Mouse (Mus musculus) cerebellum, postnatal 14 days (tissue): Measurements from ENCODE around the gene Krt36.

Experiments used
- DNase-seq, 2 experiments: peaks; one replicate each; pipeline ENCODE4 v3.0.0; 2021; ENCODE audit warnings: mixed read lengths in 2 of 2

The Krt36 gene

DNA sequence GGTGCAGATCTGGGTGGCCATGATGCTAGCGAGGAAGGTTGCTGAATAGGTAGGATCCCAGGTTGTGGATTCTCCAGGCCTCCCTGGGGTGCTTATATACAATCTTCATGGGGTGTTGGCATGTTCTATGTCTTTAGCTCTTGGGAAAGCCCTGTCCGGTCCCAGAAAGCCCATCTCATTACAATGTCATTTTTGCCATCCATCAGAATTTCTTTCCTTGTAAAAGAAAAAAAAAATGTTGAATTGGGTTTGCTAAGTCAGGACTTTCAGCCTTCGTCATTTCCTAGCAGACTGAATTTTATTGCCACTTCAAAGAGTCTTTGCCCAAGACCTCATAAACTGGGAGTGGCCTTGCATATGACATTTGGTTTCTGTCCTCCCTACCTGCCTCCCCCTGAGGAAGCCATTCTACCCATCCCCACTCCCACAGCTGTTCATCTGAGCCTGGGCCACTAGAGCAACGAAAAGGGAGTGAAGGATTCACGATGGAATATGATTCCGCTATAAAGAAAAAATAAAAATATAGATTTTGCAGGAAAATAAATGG, at the start of gene Krt36:
Gene Krt36, minus strand, starts transcription at position 51 of the 547 bp plus-strand sequence.
- DNase-seq: no peak

DNA sequence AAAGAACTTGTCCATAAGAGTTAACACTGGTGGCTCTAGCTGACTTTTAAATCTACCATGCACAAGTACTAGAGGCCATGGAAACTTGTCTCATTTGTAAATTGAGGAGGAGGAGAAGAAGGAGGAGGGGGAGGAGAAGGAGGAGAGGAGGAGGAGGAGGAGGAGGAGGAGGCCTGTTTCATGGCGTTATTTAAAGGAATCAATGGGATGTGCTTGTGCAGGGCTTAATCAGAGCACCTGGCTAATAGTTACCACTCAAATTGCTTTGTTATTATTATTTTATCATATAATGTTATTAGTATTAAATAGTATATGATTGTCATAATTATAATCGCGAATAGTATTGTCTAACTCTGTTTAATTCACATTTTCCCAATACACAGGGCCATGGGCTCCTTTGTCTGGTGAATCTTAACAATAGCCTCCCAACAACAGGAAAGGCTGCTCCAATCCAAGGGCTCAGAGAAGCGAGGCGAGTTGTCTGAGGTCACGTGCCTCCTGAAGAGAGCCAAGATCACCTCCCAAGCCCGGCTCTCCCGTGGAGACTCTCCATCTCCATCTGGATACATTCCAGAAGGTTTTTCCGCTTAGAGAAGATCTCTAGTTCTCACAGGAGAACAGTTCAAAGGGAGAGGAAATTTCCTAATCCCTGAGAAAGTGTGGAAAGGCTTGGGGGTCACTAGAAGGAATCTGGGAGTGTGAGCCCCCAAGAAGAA, 43.3 kb upstream of the Krt36 start, which contains the start of gene Krt19:
Gene Krt19, minus strand, starts transcription at position 51 of the 716 bp plus-strand sequence.
- DNase-seq: peak; percentile 37 to 44

DNA sequence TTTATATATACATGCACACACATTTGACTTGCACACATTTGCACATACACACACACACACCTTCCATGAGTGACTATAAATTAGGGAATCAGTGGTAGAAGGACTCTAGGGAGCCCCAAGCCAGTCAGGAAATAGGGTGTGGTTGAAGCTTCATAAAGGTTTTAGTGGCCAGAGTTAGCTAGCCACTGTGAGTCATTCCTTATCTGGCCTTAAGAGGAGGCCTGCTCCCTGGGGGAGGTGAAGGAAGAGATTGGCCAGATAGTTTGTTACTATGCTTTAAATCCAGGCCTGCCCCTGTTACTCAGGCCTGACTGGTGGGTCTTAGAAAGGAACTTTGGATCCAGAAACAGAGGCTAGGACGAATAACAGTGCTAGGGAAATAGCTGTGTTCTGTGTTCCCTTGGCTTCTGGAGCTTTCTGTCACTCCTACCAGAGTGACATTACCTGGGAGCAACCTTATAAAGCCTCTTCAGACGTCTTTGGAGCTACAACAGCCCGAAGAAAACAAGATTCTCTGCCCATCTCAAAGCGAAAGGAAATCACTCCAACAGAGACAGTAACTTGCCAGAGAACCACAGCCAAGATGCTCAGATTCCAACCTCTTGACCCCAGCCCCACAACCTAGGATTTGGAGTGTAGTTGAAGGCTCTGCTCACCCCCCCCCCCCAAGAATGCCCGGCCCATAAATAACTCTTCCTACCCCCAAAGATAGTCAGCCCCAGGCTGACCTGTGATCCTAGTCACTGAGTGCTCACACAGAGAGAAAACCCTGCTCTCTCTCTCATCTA, 42.3 kb upstream of the Krt36 start:
- no peak for DNase-seq

DNA sequence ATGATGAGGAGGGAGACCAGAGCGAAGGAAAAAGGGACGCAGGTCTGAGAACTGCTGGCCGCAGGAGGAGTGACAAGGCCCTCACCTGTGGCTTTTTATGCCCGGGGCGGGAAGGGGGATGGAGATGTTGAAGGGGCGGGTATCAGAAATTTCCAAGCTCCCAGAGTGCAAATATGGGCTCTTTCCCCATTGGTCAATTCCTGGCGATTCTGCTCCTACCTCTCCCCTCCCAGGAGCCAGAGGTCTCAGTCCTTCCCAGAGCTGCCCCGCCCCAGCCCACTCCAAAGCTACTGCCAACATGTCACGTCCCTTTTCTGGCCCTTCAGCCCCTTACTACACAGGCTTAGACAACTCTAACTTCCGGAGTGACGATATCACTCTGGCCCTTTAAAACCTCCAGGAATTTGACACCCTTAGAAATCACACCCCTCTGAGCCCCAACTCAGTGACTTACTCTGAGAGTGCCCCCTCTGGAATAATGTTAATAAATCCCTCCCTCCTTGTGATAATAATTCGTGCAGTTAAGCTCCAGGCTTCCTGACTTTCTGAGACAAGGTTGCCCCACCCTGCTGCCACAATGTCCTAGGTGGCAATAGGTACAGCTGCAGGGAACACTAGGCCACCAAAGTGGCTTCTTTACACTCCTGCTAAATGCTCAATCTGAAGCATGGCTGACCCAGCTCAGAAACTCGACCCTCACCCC, 40.6 kb upstream of the Krt36 start:
- DNase-seq: no peak

DNA sequence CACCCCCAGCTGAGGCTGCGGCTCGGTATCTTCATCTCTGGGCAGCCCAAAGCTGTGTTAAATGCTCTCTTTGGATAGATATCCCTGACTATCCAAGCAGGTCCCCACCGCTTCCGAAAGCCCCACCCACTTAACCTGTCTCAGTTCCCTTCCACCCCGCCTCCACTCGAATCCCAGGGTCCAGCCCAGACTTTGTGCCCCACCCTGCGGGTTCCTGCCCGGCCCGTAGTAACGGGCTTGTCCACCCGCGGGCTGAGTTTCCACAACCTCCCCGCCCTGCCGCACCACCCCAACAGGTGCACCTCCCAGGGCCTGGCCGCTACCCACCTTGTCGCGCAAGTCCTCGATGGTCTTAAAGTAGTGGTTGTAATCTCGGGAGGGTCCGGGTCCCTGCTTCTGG, 39.7 kb upstream of the Krt36 start:
- no peak for DNase-seq

DNA sequence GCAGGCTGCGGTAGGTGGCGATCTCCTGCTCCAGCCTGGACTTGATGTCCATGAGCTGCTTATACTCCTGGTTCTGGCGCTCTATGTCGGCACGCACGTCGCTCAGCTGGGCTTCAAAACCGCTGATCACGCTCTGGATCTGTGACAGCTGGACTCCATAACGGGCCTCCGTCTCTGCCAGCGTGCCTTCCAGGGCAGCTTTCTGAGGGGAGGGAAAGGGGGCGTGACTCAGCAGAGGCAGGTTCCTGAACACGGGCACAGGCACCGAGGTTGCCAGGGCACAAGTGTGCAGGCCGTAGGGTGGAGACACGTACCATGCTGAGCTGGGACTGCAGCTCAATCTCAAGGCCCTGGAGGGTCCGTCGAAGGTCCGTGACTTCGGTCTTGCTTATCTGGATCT, 35.5 kb upstream of the Krt36 start:
- no peak for DNase-seq

DNA sequence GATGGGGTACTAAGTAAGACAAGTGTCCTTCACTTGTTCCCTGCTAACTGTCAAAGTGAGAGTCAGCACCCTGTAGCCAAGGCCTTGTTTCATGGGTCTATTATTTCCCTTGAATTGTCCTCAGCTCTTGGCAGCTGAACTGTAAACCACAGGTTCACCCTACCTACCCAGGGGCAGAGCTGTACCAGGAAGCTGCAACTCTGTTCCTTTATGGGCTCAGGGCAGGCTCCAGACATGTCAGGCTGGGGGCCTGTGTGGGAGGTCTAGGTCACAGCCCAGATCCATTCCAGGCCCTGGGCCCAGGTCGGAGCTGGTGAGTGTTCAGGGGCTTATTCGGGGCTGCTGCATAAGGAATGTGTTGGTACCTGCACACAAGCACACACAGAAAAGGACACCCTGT, 34.0 kb upstream of the Krt36 start:
- no peak for DNase-seq

DNA sequence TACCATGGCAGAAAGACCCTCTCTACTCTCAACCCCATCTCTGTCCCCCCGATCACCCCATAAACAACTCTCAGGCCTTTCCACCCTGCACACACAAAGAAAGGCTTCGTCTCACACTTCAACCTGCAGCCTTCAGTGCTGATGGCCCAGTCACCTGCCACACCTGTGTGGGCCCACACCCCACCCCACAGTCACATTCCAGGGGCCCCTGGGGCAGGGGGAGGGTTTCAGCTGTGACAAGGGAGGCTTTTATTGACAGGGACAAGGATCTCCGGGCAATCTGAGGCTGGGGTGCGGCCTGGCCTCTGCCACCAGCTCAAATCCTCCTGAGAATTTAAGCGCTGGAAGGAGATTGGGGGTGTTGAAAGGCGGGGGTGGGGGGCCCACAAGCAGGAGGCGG, 33.4 kb upstream of the Krt36 start:
- DNase-seq: no peak

DNA sequence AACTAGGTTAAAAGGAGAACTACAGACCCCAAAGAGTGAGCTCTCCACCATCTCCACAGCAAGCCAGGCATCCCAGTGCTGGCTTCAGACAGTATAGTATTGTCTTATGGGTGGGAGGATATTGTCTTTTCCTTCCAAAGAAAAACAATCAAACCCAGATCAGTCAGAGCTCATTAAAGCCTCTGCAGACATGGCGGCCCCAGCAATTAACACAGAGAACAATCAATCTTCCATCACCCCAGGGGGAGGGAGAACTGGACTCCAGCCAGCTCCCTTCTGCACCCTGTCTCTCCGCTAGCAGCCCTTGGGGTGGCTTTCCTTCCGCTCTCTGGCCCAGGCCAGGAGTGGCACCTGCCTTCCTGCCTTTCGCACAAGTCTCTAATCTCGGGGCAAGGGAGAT, 32.3 kb upstream of the Krt36 start:
- DNase-seq: no peak

DNA sequence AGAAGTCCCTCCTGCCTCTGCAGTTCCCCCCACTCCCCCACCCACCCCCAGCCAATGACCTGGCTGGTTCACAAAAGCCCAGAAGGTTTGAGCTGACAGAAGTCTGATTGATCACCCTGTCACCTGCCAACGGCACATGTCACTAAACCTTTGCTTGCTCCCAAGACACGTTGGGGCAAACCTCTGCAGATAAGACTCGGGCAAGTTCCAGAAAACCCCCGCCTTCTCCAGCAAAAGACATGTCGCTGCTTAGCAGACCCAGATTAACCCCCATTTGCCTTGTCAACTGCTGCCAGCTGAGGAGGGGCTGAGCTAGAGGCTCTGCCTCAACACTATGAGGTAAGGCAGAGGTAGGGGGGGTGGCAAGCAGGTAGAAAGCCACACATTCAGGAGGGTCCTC, 31.1 kb upstream of the Krt36 start:
- no peak for DNase-seq

DNA sequence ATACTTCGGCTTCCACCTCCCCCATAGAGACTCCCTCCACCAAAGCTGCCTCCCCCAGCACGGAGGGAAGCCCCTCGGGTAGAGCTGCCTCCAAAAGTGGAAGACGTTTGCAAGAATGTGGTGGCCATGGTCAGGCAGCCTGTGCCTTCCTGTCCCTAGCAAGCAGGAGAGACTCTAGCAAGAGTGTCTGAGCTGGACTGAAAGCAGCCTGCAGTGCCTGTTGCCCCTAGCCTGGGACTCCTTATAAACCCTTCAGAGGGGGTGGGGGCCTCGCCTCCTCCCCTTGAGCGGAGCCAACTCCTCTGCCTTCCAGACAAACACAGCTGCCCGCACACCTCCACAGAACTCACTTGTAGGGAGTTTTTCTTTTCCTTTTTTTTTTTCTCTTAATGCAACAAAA, 30.3 kb upstream of the Krt36 start, which contains the start of gene Krt15:
Gene Krt15, minus strand, starts transcription at position 198 of the 400 bp plus-strand sequence.
- DNase-seq: no peak

DNA sequence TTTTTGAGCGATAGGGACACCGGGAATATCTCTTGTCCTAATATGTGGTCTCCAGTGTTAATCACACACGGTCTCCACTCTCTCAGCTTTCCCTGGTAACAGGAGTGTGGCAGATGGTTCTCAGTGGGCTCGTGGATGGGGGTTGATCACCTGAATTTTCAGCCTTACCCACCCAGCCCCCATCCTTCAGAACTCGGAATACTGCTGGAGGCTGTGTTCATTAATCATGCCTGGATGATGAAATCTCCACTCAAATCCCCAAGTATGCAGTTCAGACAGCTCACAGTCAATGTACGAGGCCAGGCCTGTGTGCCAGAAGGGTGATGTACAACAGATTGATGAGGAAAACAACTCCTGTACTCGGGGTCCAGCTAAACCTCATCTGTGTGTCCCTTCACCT, 19.5 kb upstream of the Krt36 start:
- DNase-seq: peak; percentile 36 to 44

DNA sequence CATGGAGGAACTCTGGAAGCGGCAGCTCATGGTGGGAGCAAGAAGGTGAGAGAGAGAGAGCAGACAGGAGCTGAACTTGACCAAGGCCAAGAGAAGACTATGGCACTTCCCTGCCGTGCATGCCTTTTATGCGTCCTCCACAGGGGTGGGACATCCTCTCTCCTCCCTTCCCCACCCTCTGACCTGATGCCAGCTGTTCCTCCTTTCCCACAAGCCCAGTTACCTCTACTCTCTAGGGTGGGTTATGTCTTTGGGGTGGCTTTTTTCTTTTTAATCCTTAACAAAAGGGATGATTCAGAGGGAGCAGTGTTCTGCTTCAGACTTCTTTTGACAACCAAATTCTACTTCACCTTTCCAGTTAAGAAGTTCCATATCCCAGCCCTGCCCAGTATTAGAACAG, 16.0 kb upstream of the Krt36 start, which contains the start of gene Krt13:
Gene Krt13, minus strand, starts transcription at position 101 of the 400 bp plus-strand sequence.
- no peak for DNase-seq

DNA sequence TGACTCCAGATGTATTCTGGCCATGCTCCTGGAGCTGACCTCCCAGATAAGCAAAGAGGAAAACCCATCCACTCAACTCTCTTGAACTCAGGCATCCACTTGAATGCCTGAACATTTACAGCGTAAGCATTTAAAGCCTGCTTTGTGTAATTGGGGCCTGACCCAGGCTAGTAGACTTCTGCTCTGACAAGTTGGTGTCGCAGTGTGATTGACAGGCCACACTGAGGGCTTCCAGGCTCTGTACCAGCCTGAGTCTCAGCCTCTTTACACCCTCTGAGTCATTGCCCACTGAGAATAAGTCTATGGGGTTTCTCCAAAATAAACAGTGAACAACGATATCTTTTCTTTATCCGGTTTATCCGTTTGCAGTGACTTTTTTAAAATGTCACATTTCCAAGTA, 14.9 kb upstream of the Krt36 start:
- DNase-seq: no peak

DNA sequence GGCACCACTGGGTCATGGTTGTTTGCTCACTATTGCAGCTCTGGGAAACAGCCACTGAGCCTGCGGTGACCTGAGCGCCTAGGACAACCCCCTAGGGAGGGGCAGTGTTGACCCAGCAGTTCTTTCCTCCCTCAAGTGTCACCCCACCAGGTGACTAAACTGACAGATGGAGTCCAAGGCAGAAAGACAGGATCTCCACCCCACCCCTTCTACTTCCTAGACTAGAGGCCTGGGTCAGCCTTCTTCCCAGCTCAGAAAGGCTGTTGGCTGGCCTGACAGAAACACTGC, 8.3 kb upstream of the Krt36 start:
- DNase-seq: no peak

DNA sequence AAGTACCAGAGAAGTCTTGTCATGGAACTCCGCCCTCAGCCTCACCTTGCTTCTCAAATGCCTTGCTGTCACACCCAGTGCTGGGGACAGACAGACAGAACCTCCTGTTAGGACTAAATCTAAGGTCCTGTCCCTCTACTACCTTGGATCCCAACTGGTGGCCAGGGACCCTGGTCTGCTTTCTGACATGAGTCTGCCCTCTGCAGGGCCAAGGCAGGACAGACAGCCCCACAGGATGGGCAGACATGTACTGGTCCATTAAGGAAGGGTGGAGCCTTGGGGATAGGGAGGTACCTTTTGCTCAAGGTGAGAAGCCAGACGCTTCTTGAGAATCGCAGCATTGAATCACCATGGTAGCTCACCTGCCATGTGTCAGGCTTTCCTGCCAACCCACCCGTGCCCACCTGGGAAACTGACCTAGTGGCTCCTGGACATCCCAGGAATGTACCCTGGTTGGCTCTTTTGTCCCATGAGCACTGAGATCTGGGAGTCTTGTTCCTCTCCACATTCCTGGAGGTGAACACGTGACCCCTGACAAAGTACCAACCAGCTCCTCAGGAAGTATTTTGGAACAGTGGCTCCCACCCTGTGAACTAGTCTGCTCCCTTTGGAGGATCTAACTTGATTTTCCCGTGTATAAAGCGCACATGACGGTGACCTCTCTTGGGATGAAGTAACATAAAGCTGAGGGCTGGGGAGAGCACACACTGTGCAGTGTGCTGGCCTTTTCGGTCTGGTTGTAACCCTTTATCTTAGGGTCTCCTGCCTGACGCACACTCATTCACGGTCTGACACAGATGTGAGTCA, 7.7 kb upstream of the Krt36 start:
- DNase-seq: no peak

DNA sequence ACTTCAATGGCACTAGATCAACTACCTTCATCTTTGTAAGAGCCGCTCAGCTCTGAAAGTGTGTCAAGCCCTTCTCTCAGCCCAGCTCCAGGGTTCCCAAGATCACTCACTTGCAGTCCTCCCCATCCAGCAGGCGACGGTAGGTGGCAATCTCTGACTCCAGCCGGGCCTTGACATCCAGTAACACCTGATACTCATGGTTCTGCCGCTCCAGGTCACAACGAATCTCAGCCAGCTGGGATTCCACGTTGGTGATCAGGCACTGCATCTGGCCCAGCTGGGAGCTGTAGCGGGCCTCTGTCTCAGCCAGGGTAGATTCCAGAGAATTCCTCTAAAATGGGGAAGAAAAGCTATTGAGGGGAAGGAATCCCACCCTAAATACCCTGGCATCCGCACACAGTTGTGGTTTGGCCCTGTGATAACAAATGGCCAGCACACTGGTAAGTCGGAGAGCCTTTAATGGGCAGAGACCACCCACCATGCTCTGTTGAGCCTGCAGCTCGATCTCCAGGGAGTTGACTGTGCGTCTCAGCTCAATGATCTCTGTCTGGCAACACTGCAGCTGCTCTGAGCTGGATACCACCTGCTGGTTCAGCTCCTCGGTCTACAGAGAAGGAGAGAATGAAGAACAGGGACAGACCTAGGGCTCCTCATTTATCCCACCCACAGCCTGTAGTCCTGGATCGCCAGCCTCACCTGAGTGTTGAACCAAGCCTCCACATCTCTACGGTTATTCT, 2.6 kb downstream of the Krt36 start:
- no peak for DNase-seq

DNA sequence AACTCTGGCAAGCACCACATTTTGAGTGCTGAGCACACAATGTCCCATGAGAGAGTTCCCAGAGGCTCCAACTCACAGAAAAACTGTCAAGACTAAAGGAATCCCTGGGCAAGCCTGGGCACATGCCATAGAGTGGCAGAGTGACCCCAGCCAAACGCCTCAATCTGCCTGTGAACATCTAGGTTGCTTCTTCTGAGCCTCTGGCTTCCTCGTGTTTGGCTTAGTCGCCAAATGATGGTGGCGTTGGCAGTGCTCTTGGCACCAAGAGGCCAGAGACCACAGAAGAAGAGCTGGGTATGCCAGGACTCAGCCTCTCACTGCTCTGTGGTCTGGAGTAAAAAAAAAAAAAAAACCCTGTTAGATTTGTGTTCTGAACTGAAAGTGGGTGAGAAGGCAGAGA, 5.0 kb downstream of the Krt36 start:
- DNase-seq: peak; percentile 17 to 22

DNA sequence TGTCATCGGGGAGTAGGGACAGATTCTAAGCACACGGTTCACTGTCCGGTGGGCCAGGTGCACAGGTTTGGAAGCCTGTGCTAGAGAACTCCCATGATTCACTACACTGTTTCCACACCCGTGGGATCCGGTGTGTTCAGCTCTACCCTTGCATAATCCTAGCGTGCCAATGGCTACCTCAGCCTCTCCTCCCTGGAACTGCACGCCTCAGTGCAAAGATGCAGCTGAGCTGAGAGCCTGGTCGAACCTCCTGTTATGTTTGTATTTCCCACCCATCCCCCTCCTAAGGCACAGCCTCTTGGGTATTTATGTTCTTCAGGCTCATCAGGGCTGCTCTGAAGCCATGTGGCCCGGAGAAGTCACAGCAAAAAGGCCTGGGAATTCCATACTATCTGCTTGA, 7.6 kb downstream of the Krt36 start:
- DNase-seq: no peak

DNA sequence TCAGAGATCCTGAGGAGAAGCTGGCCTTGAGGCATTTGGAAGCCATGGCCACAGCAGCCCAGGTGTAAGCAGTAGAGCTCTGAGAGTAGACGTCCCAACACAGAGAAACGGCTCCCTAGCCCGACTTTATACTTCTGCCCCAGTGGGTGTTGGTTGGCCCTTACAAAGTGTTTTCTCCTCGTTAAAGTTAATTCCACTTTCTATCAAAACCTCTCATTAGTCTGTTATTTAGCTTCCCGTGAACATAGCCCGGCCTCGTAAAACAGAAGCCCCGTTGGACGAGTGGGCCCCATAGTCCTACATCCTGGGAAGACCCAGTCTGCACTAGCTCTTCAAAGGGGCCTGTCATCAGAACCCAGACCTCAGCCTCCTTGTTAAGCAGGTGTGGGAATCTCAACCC, 9.3 kb downstream of the Krt36 start, which contains the start of gene Krt35:
Gene Krt35, minus strand, starts transcription at position 101 of the 400 bp plus-strand sequence.
- no peak for DNase-seq

DNA sequence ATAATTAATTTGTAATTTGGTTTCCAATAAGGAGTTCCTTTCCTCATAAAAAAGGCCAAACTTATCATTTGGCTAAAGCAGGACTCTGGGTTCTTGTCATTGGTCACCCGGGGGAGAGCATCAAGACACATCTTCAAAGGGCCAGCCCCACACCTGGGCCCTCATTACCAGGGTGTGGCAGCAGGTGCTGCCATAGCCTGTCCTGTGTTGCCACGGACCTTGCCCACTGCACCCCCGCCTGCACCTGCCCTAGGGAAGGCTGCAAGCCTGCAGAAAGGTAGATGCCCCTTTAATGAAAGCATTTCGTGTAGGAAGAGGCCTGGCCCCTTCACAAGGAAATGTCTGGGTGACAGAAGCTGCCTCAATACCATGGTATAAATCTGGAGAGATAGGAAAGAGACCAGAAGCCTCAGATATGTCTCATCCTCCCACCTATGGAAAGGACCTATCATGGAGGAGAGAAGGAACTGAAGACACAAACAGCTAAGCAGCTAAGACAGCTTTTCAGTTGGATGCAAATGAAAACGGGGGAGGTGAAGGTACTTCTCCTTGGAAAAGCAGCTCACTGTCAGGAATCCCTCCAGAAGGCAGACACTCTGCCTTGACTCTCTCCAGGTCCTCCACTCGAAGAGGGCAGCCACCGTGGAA, 16.9 kb downstream of the Krt36 start:
- no peak for DNase-seq
